Mouse (Mus musculus) heart, embryonic 14.5 days (tissue): ENCODE measurements at regions not wholly inside any gene's neighbourhood (a gene's known extent, or its start where the extent isn't known, plus 50 kb on each side); places are given as distances from the start of the nearest gene placed in this dataset.

Source experiments
- ATAC-seq: fragments of 200-750 bp; cut with Nextera tagmentation; 2 replicates; pipeline ENCODE4 v1.8.0; 2017; ENCODE audit warnings: low read depth, moderate TSS enrichment; ENCODE audit not compliant: insufficient number of reproducible peaks, insufficient read depth, low FRiP score
- H3K27ac ChIP-seq, 2 experiments: fragments of 200-500 bp in 1 of 2; fragments of 300-500 bp in 1 of 2; sonication (generic) in 1 of 2; replicated peaks in 1 of 2; 2 replicates each; pipeline ENCODE4 v1.5.1; 2012 to 2014; ENCODE audit warnings: low read depth in 2 of 2, low read length in 2 of 2, control low read depth in 1 of 2, mild to moderate bottlenecking in 1 of 2, mixed read lengths in 1 of 2; ENCODE audit not compliant: control insufficient read depth in 1 of 2, insufficient read depth in 1 of 2
- H3K27me3 ChIP-seq: fragments of 300-500 bp; sonication (generic); 2 replicates; pipeline ENCODE4 v1.6.1; 2014; ENCODE audit warnings: mild to moderate bottlenecking, low read length, control low read depth; ENCODE audit not compliant: control insufficient read depth, insufficient read depth
- H3K36me3 ChIP-seq: fragments of 300-500 bp; sonication (generic); 2 replicates; pipeline ENCODE4 v1.6.1; 2014; ENCODE audit warnings: mild to moderate bottlenecking, control low read depth, low read length, mixed read lengths; ENCODE audit not compliant: control insufficient read depth, insufficient read depth
- H3K4me1 ChIP-seq, 2 experiments: fragments of 200-500 bp in 1 of 2; fragments of 300-500 bp in 1 of 2; sonication (generic) in 1 of 2; 2 replicates each; pipeline ENCODE4 v1.6.1; 2012 to 2014; ENCODE audit warnings: low read length in 2 of 2, control low read depth in 1 of 2, mixed read lengths in 1 of 2; ENCODE audit not compliant: control insufficient read depth in 2 of 2, insufficient read depth in 2 of 2
- H3K4me2 ChIP-seq: fragments of 300-500 bp; sonication (generic); 2 replicates; pipeline ENCODE4 v1.6.1; 2014; ENCODE audit warnings: mild to moderate bottlenecking, low read length
- H3K4me3 ChIP-seq, 2 experiments: fragments of 200-500 bp in 1 of 2; fragments of 300-500 bp in 1 of 2; sonication (generic) in 1 of 2; 2 replicates each; pipeline ENCODE4 v1.5.1; 2012 to 2014; ENCODE audit warnings: low read length in 2 of 2, mild to moderate bottlenecking in 2 of 2, control low read depth in 1 of 2, low read depth in 1 of 2, moderate library complexity in 1 of 2; ENCODE audit not compliant: control insufficient read depth in 1 of 2, insufficient read depth in 1 of 2
- H3K9ac ChIP-seq: fragments of 300-500 bp; sonication (generic); 2 replicates; pipeline ENCODE4 v1.6.1; 2014; ENCODE audit warnings: mild to moderate bottlenecking, low read length
- H3K9me3 ChIP-seq: fragments of 300-500 bp; sonication (generic); 2 replicates; pipeline ENCODE4 v1.6.1; 2016; ENCODE audit warnings: low read length, control low read depth; ENCODE audit not compliant: control insufficient read depth
- WGBS: fragments of 180-500 bp; shearing (Covaris S2); extraction: QIAGEN DNeasy Blood & Tissue Kit; methylation state at CpG from one replicate; pipeline ENCODE4 v1.1.7; 2014; 5-methylcytosine and 5-hydroxymethylcytosine counted together

DNA sequence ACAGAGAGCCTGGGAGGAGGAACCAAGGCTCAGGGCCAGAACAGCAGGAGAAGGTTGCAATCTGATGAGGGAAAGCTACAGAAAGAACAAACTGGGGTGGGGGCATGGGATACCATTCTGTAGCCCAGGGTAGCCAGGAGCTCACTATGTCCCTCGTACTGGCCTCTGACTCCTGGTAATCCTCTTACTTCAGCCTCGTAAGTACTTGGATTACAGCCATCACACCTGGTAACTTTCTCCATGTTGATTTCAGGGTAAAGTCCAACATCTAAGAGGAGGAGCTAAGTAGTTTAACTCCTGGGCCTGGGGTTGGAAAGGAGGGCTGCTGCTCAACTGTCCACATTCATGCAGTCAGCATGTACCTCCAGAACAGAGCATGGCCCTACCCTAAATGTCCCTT is 101.8 kb upstream of the Magi1 start:
- no peaks in the 10 kb centered on the region for H3K36me3 ChIP-seq
- no peak for ATAC-seq
- H3K4me2 ChIP-seq = no peak overlapping the region
- H3K27me3 ChIP-seq = no peaks in the 10 kb centered on the region
- H3K4me3 ChIP-seq = no peak overlapping the region
- H3K9me3 ChIP-seq = peaks cover 8% of the 10 kb centered on the region; the same call in 1 of the 2 replicates
- H3K4me1 ChIP-seq = peaks cover 32 to 49% of the 10 kb centered on the region in 2 experiments
- 70% methylated on average over 2 of the region's 2 CpGs for WGBS
- no peak overlapping the region for H3K9ac ChIP-seq
- no peak overlapping the region for H3K27ac ChIP-seq

DNA sequence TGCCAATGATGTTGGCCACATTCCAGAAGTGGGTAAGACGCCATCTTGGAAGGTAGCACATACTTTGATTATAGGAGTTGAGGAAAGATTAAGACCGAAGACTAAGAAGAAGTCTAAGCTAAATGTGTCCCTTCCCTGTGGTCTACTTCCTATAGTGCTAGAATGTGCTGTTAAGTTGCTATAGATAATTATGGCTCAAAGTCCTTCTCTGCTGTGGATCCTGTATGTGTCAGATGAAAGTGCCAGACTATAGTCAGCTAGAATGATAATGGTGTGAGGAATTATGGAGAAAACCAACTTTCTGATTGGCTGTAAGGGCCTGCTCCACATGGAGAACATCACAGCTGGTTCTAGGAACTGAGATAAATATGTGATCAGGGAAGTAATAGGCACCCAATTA is 86.3 kb upstream of the Magi1 start:
- Histone ChIP-seq H3K4me3 (no peak overlapping the region), H3K36me3 (no peaks in the 10 kb centered on the region), H3K4me1 (no peaks in the 10 kb centered on the region), H3K4me2 (no peak overlapping the region), H3K27ac (no peak overlapping the region), H3K9ac (no peak overlapping the region), H3K27me3 (no peaks in the 10 kb centered on the region), H3K9me3 (no peaks in the 10 kb centered on the region)
- no peak for ATAC-seq
- 76% methylated on average over 2 of the region's 2 CpGs for WGBS

DNA sequence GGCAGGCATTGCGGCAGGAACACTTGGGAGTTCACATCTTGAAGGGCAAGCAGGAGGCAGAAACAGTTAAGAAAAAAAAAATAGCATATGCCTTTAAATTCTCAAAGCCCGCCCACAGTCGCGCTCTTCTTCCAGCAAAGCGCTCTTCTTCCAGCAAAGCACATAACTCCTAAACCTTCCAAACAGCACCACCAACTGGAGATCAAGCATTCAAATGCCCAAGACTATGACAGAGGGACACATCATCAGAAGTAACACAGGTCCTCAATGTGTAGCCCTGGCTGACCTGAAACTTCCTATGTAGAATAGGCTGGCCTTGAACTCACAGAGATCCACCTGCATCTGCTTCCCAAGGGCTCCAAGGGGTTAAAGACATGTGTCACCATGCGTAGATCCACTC is 80.2 kb upstream of the Magi1 start:
- Histone ChIP-seq H3K27me3 (no peaks in the 10 kb centered on the region), H3K36me3 (no peaks in the 10 kb centered on the region), H3K4me3 (no peak overlapping the region), H3K27ac (no peak overlapping the region), H3K9ac (no peak overlapping the region), H3K4me2 (no peak overlapping the region), H3K4me1 (no peaks in the 10 kb centered on the region), H3K9me3 (no peaks in the 10 kb centered on the region)
- 62% methylated on average over 6 of the region's 6 CpGs for WGBS
- ATAC-seq = no peak

DNA sequence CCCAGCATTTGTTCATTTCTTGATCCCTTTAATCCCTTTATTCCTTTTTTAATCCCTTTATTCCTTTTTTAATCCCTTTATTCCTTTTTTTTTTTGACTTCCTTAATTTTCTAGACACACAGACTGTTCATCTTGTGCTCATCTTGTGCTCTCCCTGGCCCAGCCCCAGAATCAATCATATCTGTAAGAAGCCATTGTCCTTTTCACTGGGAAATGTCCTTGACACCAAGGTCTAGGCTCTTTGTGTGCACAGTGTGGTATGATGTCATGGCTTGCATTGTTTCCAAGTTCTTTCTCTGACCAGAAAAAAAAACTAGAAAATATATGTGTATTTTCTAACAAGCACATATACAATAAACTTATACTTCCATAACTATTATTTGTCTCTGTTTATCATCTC is 78.9 kb upstream of the Magi1 start:
- Histone ChIP-seq H3K4me2 (no peak overlapping the region), H3K36me3 (no peaks in the 10 kb centered on the region), H3K9ac (no peak overlapping the region), H3K9me3 (no peaks in the 10 kb centered on the region), H3K4me1 (peaks cover 1 to 2% of the 10 kb centered on the region in 2 experiments; a peak in 1 of 4 replicates), H3K27ac (no peak overlapping the region), H3K27me3 (no peaks in the 10 kb centered on the region), H3K4me3 (no peak overlapping the region)
- no peak for ATAC-seq

DNA sequence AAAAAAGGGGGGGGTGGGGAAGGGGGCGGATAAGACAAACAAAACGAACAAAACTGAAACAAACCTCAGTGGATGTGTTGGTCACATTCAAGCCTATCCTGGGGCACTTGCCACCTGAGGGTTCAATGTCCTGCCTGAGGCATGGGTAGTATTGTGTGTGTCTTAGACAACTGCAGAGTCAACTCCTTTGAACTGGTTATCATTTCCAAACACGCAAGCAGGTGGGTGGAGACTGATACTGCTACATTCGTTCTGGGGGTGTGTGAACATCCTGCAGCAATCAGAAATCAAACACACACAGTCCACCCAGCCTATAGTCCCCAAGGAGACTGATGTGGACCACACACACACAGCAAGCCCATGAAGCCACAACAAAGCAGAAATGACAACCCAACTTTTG is 73.9 kb upstream of the Magi1 start:
- H3K9me3 ChIP-seq = no peaks in the 10 kb centered on the region

DNA sequence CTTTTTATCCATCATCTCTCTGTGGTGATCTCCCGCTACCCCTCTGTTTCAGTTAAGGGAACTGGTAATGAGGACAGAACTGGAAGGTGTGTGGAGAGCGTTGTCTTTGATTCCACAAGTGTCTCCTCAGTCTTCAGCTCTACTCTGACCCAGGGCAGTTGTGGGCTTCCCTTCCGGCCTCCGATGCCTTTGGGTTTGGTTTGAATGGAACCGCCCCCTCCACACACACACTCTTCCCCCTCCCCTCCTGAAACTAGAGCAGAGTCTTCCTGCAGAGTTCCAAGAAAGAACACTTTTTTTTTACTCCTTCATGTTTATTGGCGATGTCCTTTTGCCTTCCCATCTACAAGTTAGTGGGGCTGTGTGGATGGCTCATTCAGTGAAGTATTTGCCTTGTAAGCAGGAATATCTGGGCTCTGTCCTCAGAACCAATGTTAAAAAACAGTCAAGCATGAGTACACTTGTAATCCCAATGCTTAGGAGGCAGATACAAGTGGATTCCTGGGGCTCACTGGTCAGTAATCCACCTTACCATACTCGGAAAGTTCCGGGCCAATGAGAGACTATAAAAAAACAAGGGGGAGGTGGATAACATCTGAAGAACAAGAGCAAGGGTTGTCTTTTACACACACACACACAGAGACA is 70.9 kb upstream of the Magi1 start:
- no peak overlapping the region for H3K4me2 ChIP-seq
- no peak for ATAC-seq
- H3K4me3 ChIP-seq = no peak overlapping the region
- no peak overlapping the region for H3K9ac ChIP-seq
- H3K9me3 ChIP-seq = no peaks in the 10 kb centered on the region
- 50% methylated on average over 8 of the region's 8 CpGs for WGBS
- H3K4me1 ChIP-seq = peaks cover 5 to 7% of the 10 kb centered on the region in 2 experiments; a peak in 2 of 4 replicates
- no peak overlapping the region for H3K27ac ChIP-seq
- H3K27me3 ChIP-seq = no peaks in the 10 kb centered on the region
- H3K36me3 ChIP-seq = no peaks in the 10 kb centered on the region

More for the DNA sequence above, 73.9 kb upstream of the Magi1 start:
- ATAC-seq = no peak
- H3K27ac ChIP-seq = no peak overlapping the region
- H3K9ac ChIP-seq = no peak overlapping the region
- no peak overlapping the region for H3K4me2 ChIP-seq
- WGBS = 45% methylated on average over 4 of the region's 4 CpGs
- H3K27me3 ChIP-seq = no peaks in the 10 kb centered on the region
- no peaks in the 10 kb centered on the region for H3K36me3 ChIP-seq
- H3K4me3 ChIP-seq = no peak overlapping the region
- H3K4me1 ChIP-seq = peaks cover 5 to 7% of the 10 kb centered on the region in 2 experiments; a peak in 2 of 4 replicates

DNA sequence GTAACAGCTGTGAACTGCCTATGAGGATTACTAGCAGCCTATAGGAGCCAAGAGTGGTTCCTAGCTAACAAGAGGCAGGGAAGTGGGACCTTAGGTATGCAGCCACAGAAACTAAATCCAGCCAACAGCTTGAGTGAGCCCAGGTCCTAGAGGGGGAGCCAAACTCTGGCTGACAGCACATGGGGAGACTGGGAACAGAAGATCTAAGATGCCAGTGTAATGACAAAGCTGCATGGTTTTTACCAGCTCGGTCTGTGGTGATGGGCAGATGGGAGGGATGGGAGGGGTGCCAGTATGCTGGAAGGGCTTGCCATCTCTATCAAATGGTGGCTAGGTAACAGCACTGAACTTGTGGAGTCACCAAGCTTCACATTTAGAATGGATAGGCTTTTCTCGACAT is 60.6 kb upstream of the Magi1 start:
- no peak overlapping the region for H3K27ac ChIP-seq
- 74% methylated on average over 2 of the region's 2 CpGs for WGBS

DNA sequence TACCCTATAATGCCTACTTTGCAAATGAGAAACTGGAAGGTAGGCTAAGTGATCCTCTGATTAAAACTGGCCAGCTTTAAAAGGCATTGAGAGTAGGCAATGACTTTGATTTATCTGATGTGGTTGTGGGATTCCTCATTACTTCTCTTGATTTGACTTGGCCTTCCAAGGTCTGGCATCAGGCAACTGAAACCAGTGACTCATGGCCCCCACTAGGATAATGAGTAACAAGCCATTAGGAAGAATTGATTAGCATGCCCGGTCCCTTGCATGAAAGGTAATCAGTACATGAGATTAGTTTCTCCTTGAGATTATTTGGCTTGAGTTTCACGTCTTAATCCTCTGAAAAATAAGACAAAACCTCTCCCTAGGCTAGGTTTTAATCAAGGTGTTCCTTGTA is 56.8 kb upstream of the Magi1 start:
- no peak overlapping the region for H3K4me2 ChIP-seq
- no peak overlapping the region for H3K4me3 ChIP-seq
- H3K9ac ChIP-seq = no peak overlapping the region
- no peak overlapping the region for H3K27ac ChIP-seq
- no peaks in the 10 kb centered on the region for H3K27me3 ChIP-seq
- no peaks in the 10 kb centered on the region for H3K9me3 ChIP-seq
- no peak for ATAC-seq
- WGBS = 66% methylated on average over 2 of the region's 2 CpGs
- H3K4me1 ChIP-seq = no peaks in the 10 kb centered on the region
- no peaks in the 10 kb centered on the region for H3K36me3 ChIP-seq

More for the DNA sequence above, 60.6 kb upstream of the Magi1 start:
- Histone ChIP-seq H3K4me2 (no peak overlapping the region), H3K27me3 (no peaks in the 10 kb centered on the region), H3K4me3 (no peak overlapping the region), H3K9ac (no peak overlapping the region), H3K4me1 (no peaks in the 10 kb centered on the region), H3K9me3 (0 out of 2 replicates have a peak, but pooled peaks cover 5% of the 10 kb centered on the region), H3K36me3 (no peaks in the 10 kb centered on the region)
- no peak for ATAC-seq
